Mouse (Mus musculus) left cerebral cortex, adult 2 months (tissue): ENCODE measurements at regions not wholly inside any gene's neighbourhood (a gene's known extent, or its start where the extent isn't known, plus 50 kb on each side); places are given as distances from the start of the nearest gene placed in this dataset.

ENCODE experiments used
- DNase-seq, 2 experiments: peaks; one replicate each; pipeline ENCODE4 v3.0.0; 2021 to 2022; ENCODE audit warnings: low spot score in 2 of 2, mixed read lengths in 1 of 2; ENCODE audit errors: extremely low spot score in 1 of 2
- H3K27ac ChIP-seq: fragments of 200-600 bp; 2 replicates; pipeline ENCODE4 v1.8.1; 2022
- H3K4me3 ChIP-seq: fragments of 200-600 bp; 2 replicates; pipeline ENCODE4 v1.8.1; 2022
- CTCF ChIP-seq: fragments of 200-600 bp; IDR thresholded peaks from 2 replicates; pipeline ENCODE4 v1.8.1; 2022; ENCODE audit warnings: antibody characterized with exemption, mild to moderate bottlenecking, moderate library complexity
- intact Hi-C: fragments of 180-260 bp; cut with DNase I; formaldehyde crosslinking; loops from one replicate; pipeline ENCODE4 v1.15.1; 2025

- intact Hi-C loops = no loop called here
- H3K27ac ChIP-seq = no peak overlapping the region
- no peak overlapping the region for H3K4me3 ChIP-seq
- DNase-seq = no peak
- no peak for TF ChIP-seq CTCF
Observed at GRCm38 (mm10) chr3:31841253-31841652, 61.1 kb upstream of the Kcnmb2 start.

DNA sequence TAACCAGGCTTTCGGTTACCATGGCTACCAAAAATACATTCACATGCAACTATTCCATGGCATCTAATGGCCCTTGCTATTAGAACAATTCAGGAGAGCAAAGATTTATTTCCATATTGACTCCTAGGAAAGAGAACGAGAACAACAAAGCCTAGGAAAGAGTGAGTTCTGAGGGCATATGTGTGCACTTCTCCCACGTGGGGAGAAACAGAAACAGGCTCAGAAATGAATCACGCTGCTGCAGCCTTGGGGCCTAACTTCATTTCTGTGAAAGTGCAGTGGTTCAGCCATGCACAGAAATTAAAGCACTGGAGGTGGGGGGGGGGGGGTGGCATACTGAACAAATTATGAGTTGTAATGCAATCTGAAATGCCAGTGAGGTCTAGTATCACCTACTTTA is 55.2 kb upstream of the Kcnmb2 start:
- no peak for TF ChIP-seq CTCF
- no peak for DNase-seq
- H3K4me3 ChIP-seq = no peak overlapping the region
- H3K27ac ChIP-seq = no peak overlapping the region
- intact Hi-C loops = no loop called here
